In genomic region chr7:34126291-34126690, GRCm38 (mm10) we compare ENCODE assay signal across 31 mouse cellular contexts. TPM values are rescaled to one million over a fixed set of nuclear protein-coding genes. Genes with fewer than 3 reads are reported as not detected.
A peak's percentile ranks its signal among the peaks of the same experiment; 100 is the strongest.
DNase-seq lines count a peak whose midpoint lies in the region; ATAC-seq and TF ChIP-seq lines count a peak whose summit lies in the region.
"Had no signal": no experiment of that assay in that cellular context is flagged by ENCODE, and none has a peak within 500 bp of the region (broad histone marks: within the 10 kb centered on the region; RNA-seq: fewer than 3 reads in every experiment).

No protein-coding gene starts in this region.

- no peak overlapping the region for H3K27ac ChIP-seq in forebrain, postnatal 0 days (ENCODE audit: low read depth, low read length)
- no peak overlapping the region for H3K27ac ChIP-seq in forebrain, embryonic 16.5 days (ENCODE audit: low read length)
- no peak overlapping the region for H3K27ac ChIP-seq in layer of hippocampus, adult 2 months
- no peak overlapping the region for H3K27ac ChIP-seq in intestine, postnatal 0 days (ENCODE audit: low read depth, low read length)
- H3K27ac ChIP-seq in thymus, adult 2 months (ENCODE audit: control insufficient read depth, insufficient read depth, low read length), result no peak overlapping the region
- no peak overlapping the region for H3K27ac ChIP-seq in midbrain, embryonic 10.5 days (replicated peaks)
- H3K27ac ChIP-seq: forebrain, embryonic 10.5 days; forebrain, embryonic 13.5 days; heart, adult 2 months; heart, embryonic 15.5 days; hindbrain, embryonic 10.5 days; hindbrain, embryonic 13.5 days had no signal

- H3K36me3 ChIP-seq in forebrain, postnatal 0 days (ENCODE audit: insufficient read depth), result no peaks in the 10 kb centered on the region
- no peaks in the 10 kb centered on the region for H3K36me3 ChIP-seq in forebrain, embryonic 16.5 days (ENCODE audit: control insufficient read depth, insufficient read depth)
- H3K36me3 ChIP-seq in intestine, postnatal 0 days (ENCODE audit: control insufficient read depth, insufficient read depth), result no peaks in the 10 kb centered on the region
- H3K36me3 ChIP-seq in thymus, adult 2 months (ENCODE audit: control insufficient read depth, insufficient read depth, low read length), result no peaks in the 10 kb centered on the region
- peaks cover 47% of the 10 kb centered on the region for H3K36me3 ChIP-seq in midbrain, embryonic 10.5 days

- ATAC-seq in forebrain, postnatal 0 days, result no peak
- no peak for ATAC-seq in forebrain, embryonic 16.5 days
- no peak for ATAC-seq in intestine, postnatal 0 days
- ATAC-seq: activated CD4-positive, CD25-positive, alpha-beta regulatory T cell, adult 4 months; forebrain, embryonic 13.5 days had no signal

- DNase-seq in forebrain, postnatal 0 days, result no peak
- no peak for DNase-seq in layer of hippocampus, adult 2 months (ENCODE audit: low spot score in 2 of 2)
- no peak for DNase-seq in layer of hippocampus, adult 18-20 months (ENCODE audit: low spot score in 2 of 2)
- DNase-seq in R1 (ENCODE audit: low read depth, low spot score), result peak; percentile 69
- DNase-seq in thymus, adult 2 months, result no peak
- DNase-seq in midbrain, embryonic 10.5 days (ENCODE audit: low spot score), result no peak
- DNase-seq: adrenal gland, adult 8-10 months; adrenal gland, postnatal 25 days; cerebellum, adult 11-12 months; cerebellum, adult 8-10 months; cerebellum, postnatal 10 days; gastrocnemius, postnatal 10 days; gastrocnemius, postnatal 36 days; heart, adult 2 months; heart, postnatal 10 days; heart, postnatal 36 days; kidney, adult 11 months had no signal

- no peak overlapping the region for H3K4me3 ChIP-seq in forebrain, postnatal 0 days (ENCODE audit: low read depth, low read length)
- no peak overlapping the region for H3K4me3 ChIP-seq in forebrain, embryonic 16.5 days (replicated peaks; ENCODE audit: low read length)
- H3K4me3 ChIP-seq in layer of hippocampus, adult 2 months, result no peak overlapping the region
- no peak overlapping the region for H3K4me3 ChIP-seq in intestine, postnatal 0 days (ENCODE audit: low read depth, low read length)
- H3K4me3 ChIP-seq in thymus, adult 2 months (ENCODE audit: control insufficient read depth, insufficient read depth, low read length), result no peak overlapping the region
- H3K4me3 ChIP-seq in midbrain, embryonic 10.5 days, result no peak overlapping the region
- H3K4me3 ChIP-seq: forebrain, embryonic 10.5 days; forebrain, embryonic 13.5 days; heart, adult 2 months; heart, embryonic 12.5 days; heart, embryonic 15.5 days; hindbrain, embryonic 10.5 days; hindbrain, embryonic 13.5 days had no signal

- H3K4me1 ChIP-seq in forebrain, postnatal 0 days (ENCODE audit: insufficient read depth), result peaks cover 5% of the 10 kb centered on the region; the same call in 1 of the 2 replicates
- H3K4me1 ChIP-seq in forebrain, embryonic 16.5 days (replicated peaks; ENCODE audit: control insufficient read depth, insufficient read depth, low read length), result peaks cover 5% of the 10 kb centered on the region
- H3K4me1 ChIP-seq in intestine, postnatal 0 days (replicated peaks; ENCODE audit: control insufficient read depth, insufficient read depth, low read length), result no peaks in the 10 kb centered on the region
- H3K4me1 ChIP-seq in thymus, adult 2 months (replicated peaks; ENCODE audit: control insufficient read depth, insufficient read depth, low read length), result no peaks in the 10 kb centered on the region
- H3K4me1 ChIP-seq in midbrain, embryonic 10.5 days, result peaks cover 11% of the 10 kb centered on the region

- TF ChIP-seq CTCF in forebrain, postnatal 0 days (IDR thresholded peaks at IDR 0.05; ENCODE audit: low read depth), result 0 out of 2 replicates have a peak, but pooled peaks have one; percentile 13
- peak; percentile 20 for TF ChIP-seq CTCF in layer of hippocampus, adult 2 months (conservative IDR thresholded peaks at IDR 0.05)
- no peak for TF ChIP-seq CTCF in intestine, postnatal 0 days (IDR thresholded peaks at IDR 0.05; ENCODE audit: low read depth)
- no peak for TF ChIP-seq CTCF in thymus, adult 2 months (IDR thresholded peaks at IDR 0.05; ENCODE audit: borderline replicate concordance, control insufficient read depth, extremely low read depth, insufficient read depth, low read length, poor library complexity)

- no peak for TF ChIP-seq POLR2A in thymus, adult 2 months (IDR thresholded peaks at IDR 0.05; ENCODE audit: control insufficient read depth, extremely low read depth, insufficient read depth, low read length, poor library complexity)

- no peaks in the 10 kb centered on the region for H3K9me3 ChIP-seq in forebrain, postnatal 0 days (ENCODE audit: low read length)
- H3K9me3 ChIP-seq in forebrain, embryonic 16.5 days (ENCODE audit: control insufficient read depth, low read length), result peaks cover 4% of the 10 kb centered on the region; the same call in 1 of the 2 replicates
- H3K9me3 ChIP-seq in intestine, postnatal 0 days (ENCODE audit: control insufficient read depth), result no peaks in the 10 kb centered on the region
- H3K9me3 ChIP-seq in midbrain, embryonic 10.5 days (replicated peaks), result peaks cover 10% of the 10 kb centered on the region; the same call in 1 of the 2 replicates
- H3K9me3 ChIP-seq: heart, embryonic 15.5 days; hindbrain, embryonic 13.5 days had no signal

- no peak overlapping the region for H3K4me2 ChIP-seq in forebrain, postnatal 0 days (ENCODE audit: low read depth)
- no peak overlapping the region for H3K4me2 ChIP-seq in forebrain, embryonic 16.5 days (ENCODE audit: low read length)
- H3K4me2 ChIP-seq in intestine, postnatal 0 days (replicated peaks; ENCODE audit: low read depth), result no peak overlapping the region
- H3K4me2 ChIP-seq: forebrain, embryonic 13.5 days; heart, embryonic 12.5 days; heart, embryonic 15.5 days; hindbrain, embryonic 13.5 days had no signal

- H3K9ac ChIP-seq in forebrain, postnatal 0 days, result no peak overlapping the region
- no peak overlapping the region for H3K9ac ChIP-seq in forebrain, embryonic 16.5 days (replicated peaks; ENCODE audit: low read depth, low read length)
- no peak overlapping the region for H3K9ac ChIP-seq in intestine, postnatal 0 days (ENCODE audit: low read depth, low read length)
- H3K9ac ChIP-seq: forebrain, embryonic 13.5 days; heart, embryonic 12.5 days; heart, embryonic 15.5 days; hindbrain, embryonic 13.5 days had no signal

- 85% methylated on average over 3 of the region's 3 CpGs for WGBS in forebrain, postnatal 0 days
- 89% methylated on average over 3 of the region's 3 CpGs for WGBS in forebrain, embryonic 16.5 days
- 86% methylated on average over 3 of the region's 3 CpGs for WGBS in intestine, postnatal 0 days
- 81% methylated on average over 3 of the region's 3 CpGs for WGBS in thymus, adult 2 months
- 88% methylated on average over 3 of the region's 3 CpGs for WGBS in midbrain, embryonic 10.5 days

- H3K27me3 ChIP-seq in forebrain, postnatal 0 days (ENCODE audit: insufficient read depth, low read length), result no peaks in the 10 kb centered on the region
- no peaks in the 10 kb centered on the region for H3K27me3 ChIP-seq in forebrain, embryonic 16.5 days (replicated peaks; ENCODE audit: control insufficient read depth, insufficient read depth, low read length)
- no peaks in the 10 kb centered on the region for H3K27me3 ChIP-seq in intestine, postnatal 0 days (replicated peaks; ENCODE audit: control insufficient read depth, insufficient read depth, low read length)
- no peaks in the 10 kb centered on the region; the same call in 1 of the 2 replicates for H3K27me3 ChIP-seq in thymus, adult 2 months (ENCODE audit: control insufficient read depth, insufficient read depth, low read length)
- no peaks in the 10 kb centered on the region for H3K27me3 ChIP-seq in midbrain, embryonic 10.5 days (ENCODE audit: low read depth, poor library complexity, severe bottlenecking)
- H3K27me3 ChIP-seq: forebrain, embryonic 13.5 days; heart, embryonic 12.5 days; heart, embryonic 15.5 days; hindbrain, embryonic 13.5 days had no signal

RNA-seq across cellular contexts. Expression of gene Wtip, which starts 6.8 kb away (rescaled TPM):
- 36.8 and 42.1 TPM in 2 replicates for total RNA-seq in forebrain, postnatal 0 days (2014; rRNA removed)
- polyA plus RNA-seq in forebrain, postnatal 0 days (2015; fragmentation: Nextera tagmentation; extraction: Ambion mirVana), result 2.6 and 3.4 TPM in 2 replicates
- 2.1 and 4.5 TPM in 2 replicates for polyA plus RNA-seq in forebrain, embryonic 16.5 days (2015; fragmentation: Nextera tagmentation; extraction: Ambion mirVana)
- total RNA-seq in layer of hippocampus, adult 2 months (2021), result 10 to 100 TPM; 11.7 to 12.3 TPM
- total RNA-seq in layer of hippocampus, adult 18-20 months (2021), result 10 to 100 TPM in 1 of 2 experiments, 1 to 10 TPM in 1; 9.5 to 11.6 TPM
- polyA plus RNA-seq in intestine, postnatal 0 days (2015; fragmentation: Nextera tagmentation; extraction: Ambion mirVana), result 3.2 TPM in 2 replicates
- polyA plus RNA-seq in thymus, adult 2 months (2012; rRNA removed), result 5.0 and 5.8 TPM in 2 replicates
- 3.3 and 5.0 TPM in 2 replicates for polyA plus RNA-seq in midbrain, embryonic 10.5 days (2016; fragmentation: Nextera tagmentation; extraction: Ambion mirVana)
- polyA plus RNA-seq: activated CD4-positive, CD25-positive, alpha-beta regulatory T cell, adult 4 months had no signal

RNA-seq across cellular contexts. Expression of gene Scgb1b30, which starts 31.1 kb away (rescaled TPM):
- total RNA-seq in forebrain, postnatal 0 days (2014; rRNA removed), result not detected in 2 replicates
- not detected in 2 replicates for polyA plus RNA-seq in forebrain, postnatal 0 days (2015; fragmentation: Nextera tagmentation; extraction: Ambion mirVana)
- not detected in 2 replicates for polyA plus RNA-seq in forebrain, embryonic 16.5 days (2015; fragmentation: Nextera tagmentation; extraction: Ambion mirVana)
- not detected for total RNA-seq in layer of hippocampus, adult 2 months (2021)
- not detected for total RNA-seq in layer of hippocampus, adult 18-20 months (2021)
- not detected in 2 replicates for polyA plus RNA-seq in intestine, postnatal 0 days (2015; fragmentation: Nextera tagmentation; extraction: Ambion mirVana)
- not detected in 2 replicates for polyA plus RNA-seq in thymus, adult 2 months (2012; rRNA removed)
- polyA plus RNA-seq in midbrain, embryonic 10.5 days (2016; fragmentation: Nextera tagmentation; extraction: Ambion mirVana), result not detected in 2 replicates
- total RNA-seq: adrenal gland, adult 8-10 months; adrenal gland, postnatal 25 days; gastrocnemius, postnatal 10 days; gastrocnemius, postnatal 36 days; granulocyte monocyte progenitor cell, adult 5-6 weeks; heart, adult 2 months; heart, postnatal 10 days; heart, postnatal 36 days had no signal
- polyA plus RNA-seq: activated CD4-positive, CD25-positive, alpha-beta regulatory T cell, adult 4 months; brain, embryonic 14.5 days; embryonic facial prominence, embryonic 11.5 days; embryonic facial prominence, embryonic 14.5 days; forebrain, embryonic 10.5 days; forebrain, embryonic 13.5 days; heart, adult 2 months; heart, embryonic 12.5 days; heart, embryonic 15.5 days; hindbrain, embryonic 10.5 days; hindbrain, embryonic 13.5 days; intestine, embryonic 14.5 days had no signal

RNA-seq across cellular contexts. Expression of gene Uba2, which starts 43.1 kb away (rescaled TPM):
- total RNA-seq in forebrain, postnatal 0 days (2014; rRNA removed), result 179 and 196 TPM in 2 replicates
- 109 and 123 TPM in 2 replicates for polyA plus RNA-seq in forebrain, postnatal 0 days (2015; fragmentation: Nextera tagmentation; extraction: Ambion mirVana)
- 197 and 220 TPM in 2 replicates for polyA plus RNA-seq in forebrain, embryonic 16.5 days (2015; fragmentation: Nextera tagmentation; extraction: Ambion mirVana)
- total RNA-seq in layer of hippocampus, adult 2 months (2021), result 10 to 100 TPM; 85.7 to 92.9 TPM
- 10 to 100 TPM; 87.2 TPM for total RNA-seq in layer of hippocampus, adult 18-20 months (2021)
- polyA plus RNA-seq in intestine, postnatal 0 days (2015; fragmentation: Nextera tagmentation; extraction: Ambion mirVana), result 50.2 and 50.8 TPM in 2 replicates
- polyA plus RNA-seq in thymus, adult 2 months (2012; rRNA removed), result 81.6 and 93.9 TPM in 2 replicates
- 287 and 288 TPM in 2 replicates for polyA plus RNA-seq in midbrain, embryonic 10.5 days (2016; fragmentation: Nextera tagmentation; extraction: Ambion mirVana)

Comparison
In these comparisons a context has a peak if more than half of its experiments do, and no peak if none do; other contexts are left out.
1. CTCF ChIP-seq: peak in forebrain, postnatal 0 days (single experiment) and layer of hippocampus, adult 2 months (single experiment); none in intestine, postnatal 0 days (single experiment) and thymus, adult 2 months (single experiment).